Mouse (Mus musculus) kidney, postnatal 14 days (tissue): ENCODE data around the gene Ccdc13.
A peak's percentile ranks its signal among the peaks of the same experiment; 100 is the strongest.

Source experiments
- DNase-seq: peaks from one replicate; pipeline ENCODE4 v3.0.0; 2022; ENCODE audit warnings: mixed read lengths

Ccdc13 gene

GRCm38 (mm10) chr9:121798887-121799520 is 40.3 kb downstream of the Ccdc13 start:
- no peak for DNase-seq

- peak; percentile 55 for DNase-seq
These were observed 41.5 kb downstream of the Ccdc13 start for GRCm38 (mm10) chr9:121797722-121798121.

- DNase-seq = no peak
These were observed 44.2 kb downstream of the Ccdc13 start for GRCm38 (mm10) chr9:121794972-121795539.

DNA sequence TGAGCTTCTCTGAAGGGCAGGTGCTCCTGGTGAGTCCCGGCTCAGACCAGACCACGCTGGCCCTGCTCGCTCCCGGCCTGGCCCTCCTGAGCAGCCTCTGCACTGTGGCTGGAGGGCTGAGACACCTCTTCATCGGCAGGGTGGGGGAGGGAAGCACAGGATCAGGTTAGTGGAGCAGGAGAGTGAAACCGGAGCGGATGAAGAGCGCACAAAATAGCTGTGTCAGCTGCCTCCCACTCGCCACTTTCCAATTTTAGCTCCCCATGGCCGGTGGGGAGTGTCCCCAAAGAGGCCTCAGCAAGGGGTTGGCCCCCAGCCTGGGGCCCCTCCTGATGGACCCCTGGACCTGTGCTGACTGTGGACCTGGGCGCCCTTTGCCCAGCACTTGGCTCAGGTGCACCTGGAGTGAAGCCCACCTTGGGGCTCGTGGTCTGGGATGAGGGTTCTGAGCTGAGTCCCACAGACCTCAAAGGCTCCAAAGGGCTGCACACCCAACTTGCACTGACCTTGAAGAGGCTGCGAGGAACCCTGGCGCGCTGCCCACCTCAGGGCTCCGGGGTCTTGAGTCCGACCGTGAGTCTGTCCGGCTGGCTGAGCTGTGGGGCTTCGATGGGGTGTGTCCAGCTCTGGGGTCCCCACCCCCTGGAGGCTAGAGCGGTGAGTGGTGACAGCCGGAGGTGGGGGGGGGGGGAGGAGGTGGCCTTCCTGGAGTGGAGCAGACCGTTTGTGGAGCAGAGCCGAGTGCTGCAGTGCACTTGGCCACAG is 47.3 kb downstream of the Ccdc13 start, which contains the start of gene Hhatl:
Gene Hhatl, minus strand, starts transcription at position 751 of the 765 bp plus-strand sequence.
- DNase-seq = peak; percentile 27

DNA sequence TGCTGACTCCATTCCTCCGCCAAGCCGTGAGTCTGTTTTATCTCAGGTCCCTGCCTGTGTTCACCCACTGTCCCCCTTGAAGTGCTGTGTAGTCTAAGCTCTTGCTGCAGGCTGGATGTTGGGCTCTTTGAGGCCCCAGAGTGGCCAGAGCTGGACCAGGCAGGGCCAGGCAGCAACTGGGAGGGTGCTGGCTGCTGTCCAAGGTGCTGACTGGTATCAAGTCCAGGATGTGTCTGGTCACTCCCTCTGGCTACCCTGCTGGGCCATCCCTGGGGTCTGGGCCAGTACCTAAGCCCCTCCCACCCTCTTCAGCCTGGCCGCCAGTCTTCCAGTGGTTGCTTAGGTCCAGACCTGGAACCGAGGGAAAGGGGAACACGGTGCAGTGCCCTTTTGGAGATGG is 48.1 kb downstream of the Ccdc13 start:
- peak; percentile 81 for DNase-seq

DNA sequence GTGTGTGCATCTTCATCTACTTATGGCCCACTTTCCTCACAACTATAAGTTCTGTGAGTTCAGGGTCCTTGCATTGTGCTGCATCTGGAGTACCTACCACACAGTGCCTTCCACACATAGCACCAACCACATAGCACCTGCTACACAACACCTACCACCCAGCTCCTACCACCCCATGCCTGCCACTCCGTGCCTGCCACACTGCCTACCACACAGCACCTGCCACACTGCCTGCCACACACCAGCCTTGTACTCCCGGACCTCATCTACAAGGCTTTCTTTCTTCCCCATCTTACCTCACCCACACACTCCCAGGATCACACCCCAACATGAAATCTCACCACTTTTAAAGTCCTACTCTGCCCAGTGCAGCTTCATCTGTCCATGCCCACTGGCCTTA is 52.9 kb downstream of the Ccdc13 start:
- no peak for DNase-seq

DNA sequence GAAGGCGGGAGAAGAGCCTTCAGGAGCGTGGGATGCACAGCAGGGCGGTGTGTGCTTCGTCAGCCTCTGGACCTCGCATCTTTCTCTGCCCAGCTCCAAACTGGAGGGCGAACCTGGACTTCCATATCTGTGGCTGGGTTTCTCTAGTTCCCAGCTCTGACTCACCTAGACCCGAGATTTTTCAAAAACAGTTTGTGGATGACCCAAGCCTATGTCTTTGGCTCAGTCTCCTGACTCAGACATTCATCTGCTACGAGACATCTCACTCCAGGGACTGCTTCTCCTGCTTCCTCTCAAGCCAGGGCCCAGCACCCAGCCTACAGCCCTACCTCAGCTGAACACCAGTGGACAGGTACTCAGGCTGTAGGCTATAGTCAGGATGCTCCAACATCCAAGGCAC is 54.0 kb downstream of the Ccdc13 start:
- DNase-seq = no peak

GRCm38 (mm10) chr9:121784801-121785200 is 54.5 kb downstream of the Ccdc13 start:
- no peak for DNase-seq

- peak; percentile 43 for DNase-seq
These were observed 61.1 kb downstream of the Ccdc13 start for GRCm38 (mm10) chr9:121778066-121778624.

- DNase-seq = no peak
These were observed 61.7 kb downstream of the Ccdc13 start, which contains the start of gene Klhl40 for GRCm38 (mm10) chr9:121777484-121778065. Gene Klhl40, plus strand, starts transcription at chr9:121777607.

GRCm38 (mm10) chr9:121776511-121776910 is 62.8 kb downstream of the Ccdc13 start:
- no peak for DNase-seq

DNA sequence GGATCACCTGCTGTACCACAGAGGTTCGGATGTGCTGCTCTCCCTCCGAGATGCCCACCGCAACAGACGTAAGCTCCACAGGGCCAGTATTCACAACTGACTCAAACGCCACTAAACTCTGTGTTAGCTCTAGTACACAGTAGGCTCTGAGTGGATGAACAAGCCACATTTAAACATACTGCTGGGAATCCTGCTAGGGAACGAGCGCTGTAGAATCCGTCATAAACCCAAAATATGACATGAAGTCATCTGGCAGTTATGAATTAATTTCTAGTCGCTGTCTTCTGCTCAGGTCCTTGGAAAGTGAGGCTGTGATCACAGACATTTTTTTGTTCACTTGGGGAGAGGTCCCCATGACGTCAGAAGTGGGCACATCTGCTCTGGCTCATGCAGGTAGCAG is 63.3 kb downstream of the Ccdc13 start:
- no peak for DNase-seq

- DNase-seq = no peak
These were observed 66.8 kb downstream of the Ccdc13 start for GRCm38 (mm10) chr9:121772412-121772811.

- no peak for DNase-seq
These were observed 74.0 kb downstream of the Ccdc13 start for GRCm38 (mm10) chr9:121765166-121765855.

DNA sequence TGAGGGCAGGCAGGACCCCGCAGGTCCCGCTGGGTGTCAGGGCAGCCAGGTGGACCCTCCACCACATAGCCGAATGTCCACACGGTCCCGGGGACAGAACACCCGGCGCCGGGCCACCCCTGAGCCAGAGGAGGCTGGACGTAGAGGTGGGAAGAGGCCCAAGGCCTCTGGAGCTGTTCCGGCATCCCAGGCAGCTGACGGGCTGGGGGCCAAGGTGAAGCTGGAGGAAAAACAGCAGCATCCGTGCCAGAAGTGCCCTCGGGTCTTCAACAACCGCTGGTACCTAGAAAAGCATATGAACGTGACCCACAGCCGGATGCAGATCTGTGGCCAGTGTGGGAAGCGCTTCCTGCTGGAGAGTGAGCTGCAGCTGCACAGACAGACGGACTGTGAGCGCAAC is 75.5 kb downstream of the Ccdc13 start:
- DNase-seq = no peak

DNA sequence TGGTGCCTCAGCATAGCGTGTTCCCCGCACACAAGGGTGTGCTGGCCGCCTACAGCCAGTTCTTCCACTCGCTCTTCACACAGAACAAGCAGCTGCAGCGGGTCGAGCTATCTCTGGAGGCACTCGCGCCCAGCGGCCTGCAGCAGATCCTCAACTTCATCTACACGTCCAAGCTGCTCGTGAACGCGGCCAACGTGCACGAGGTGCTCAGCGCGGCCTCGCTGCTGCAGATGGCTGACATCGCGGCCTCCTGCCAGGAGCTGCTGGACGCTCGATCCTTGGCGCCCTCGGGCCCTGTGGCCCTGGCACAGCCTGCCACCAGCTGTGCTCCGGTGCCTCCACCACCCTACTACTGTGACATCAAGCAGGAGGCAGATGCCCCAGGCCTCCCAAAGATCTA is 76.5 kb downstream of the Ccdc13 start:
- DNase-seq = no peak

DNA sequence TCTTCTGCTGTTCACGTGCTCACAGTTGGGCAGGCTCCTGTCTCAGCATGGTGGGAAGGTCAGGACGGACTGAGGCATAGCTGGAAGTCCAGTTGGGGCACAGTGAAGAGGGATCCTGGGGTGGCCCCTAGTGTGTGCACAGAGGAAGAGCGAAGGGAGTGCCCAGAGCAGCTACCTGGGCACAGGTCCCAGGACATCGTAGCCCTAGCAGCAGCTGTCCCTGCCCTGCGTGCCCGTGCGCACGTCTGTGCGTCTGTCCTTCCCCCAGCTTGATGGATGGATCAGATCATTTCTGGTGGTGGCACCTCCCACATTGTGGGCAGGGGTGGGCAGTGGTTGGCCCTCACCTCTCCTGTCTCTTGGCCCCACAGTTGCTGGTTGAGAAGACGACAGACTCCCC is 77.0 kb downstream of the Ccdc13 start:
- no peak for DNase-seq

- no peak for DNase-seq
These were observed 77.5 kb downstream of the Ccdc13 start for GRCm38 (mm10) chr9:121761787-121762186.

GRCm38 (mm10) chr9:121761091-121761665 is 78.1 kb downstream of the Ccdc13 start:
- no peak for DNase-seq

- DNase-seq = peak; percentile 86
These were observed 78.8 kb downstream of the Ccdc13 start for GRCm38 (mm10) chr9:121760271-121761090.
